Mouse (Mus musculus) olfactory bulb, adult 2 months (tissue): ENCODE measurements at regions not wholly inside any gene's neighbourhood (a gene's known extent, or its start where the extent isn't known, plus 50 kb on each side); places are given as distances from the start of the nearest gene placed in this dataset.

Experiments
- CTCF ChIP-seq: fragments of 200-500 bp; IDR thresholded peaks from 2 replicates; pipeline ENCODE4 v1.5.1; 2012; ENCODE audit warnings: low read depth, mild to moderate bottlenecking, low read length, moderate library complexity; ENCODE audit not compliant: insufficient read depth
- POLR2A ChIP-seq: fragments of 200-500 bp; IDR thresholded peaks from 2 replicates; pipeline ENCODE4 v1.6.1; 2012; ENCODE audit warnings: mild to moderate bottlenecking, low read depth, low read length, moderate library complexity; ENCODE audit not compliant: insufficient read depth

- TF ChIP-seq CTCF, result no peak
- no peak for TF ChIP-seq POLR2A
These were observed 122.3 kb upstream of the Cpsf6 start for GRCm38 (mm10) chr10:117502135-117502534.
